Mouse (Mus musculus): ENCODE measurements around the gene Trmu. TPM values are rescaled to one million over a fixed set of nuclear protein-coding genes. Genes with fewer than 3 reads are reported as not detected.

Trmu gene
- polyA plus RNA-seq (2015; fragmentation: Nextera tagmentation; extraction: Ambion mirVana) = 20.4 and 22.3 TPM in 2 replicates

GRCm38 (mm10) chr15:85878848-85879497 is at the start of gene Trmu:
Gene Trmu (plus strand): TSS chr15:85879312.

GRCm38 (mm10) chr15:85831954-85832590 is 47.0 kb upstream of the Trmu start, which contains the start of gene Ttc38:
Gene Ttc38 (plus strand): TSS chr15:85832306.

GRCm38 (mm10) chr15:85859490-85860031 is 19.6 kb upstream of the Trmu start, which contains the start of gene Gtse1:
Gene Gtse1 (plus strand): TSS chr15:85859745.

Other genes with a start within 250 kb of the Trmu start
- 4.0 and 4.1 TPM in 2 replicates for gene Ppara, start 144.3 kb upstream of the Trmu start, polyA plus RNA-seq (2015; fragmentation: Nextera tagmentation; extraction: Ambion mirVana)
- 33.1 and 42.3 TPM in 2 replicates for gene Cdpf1, start 67.6 kb upstream of the Trmu start, polyA plus RNA-seq (2015; fragmentation: Nextera tagmentation; extraction: Ambion mirVana)
- gene Pkdrej, start 57.6 kb upstream of the Trmu start, polyA plus RNA-seq (2015; fragmentation: Nextera tagmentation; extraction: Ambion mirVana) = 0.10 and 0.15 TPM in 2 replicates
- 8.6 and 9.4 TPM in 2 replicates for gene Ttc38, start 47.0 kb upstream of the Trmu start, polyA plus RNA-seq (2015; fragmentation: Nextera tagmentation; extraction: Ambion mirVana)
- gene Gtse1, start 19.6 kb upstream of the Trmu start, polyA plus RNA-seq (2015; fragmentation: Nextera tagmentation; extraction: Ambion mirVana) = 8.4 and 9.8 TPM in 2 replicates
- 0.23 and 0.25 TPM in 2 replicates for gene Celsr1, start 154.5 kb downstream of the Trmu start, polyA plus RNA-seq (2015; fragmentation: Nextera tagmentation; extraction: Ambion mirVana)
- 5.8 and 6.5 TPM in 2 replicates for gene Gramd4, start 178.4 kb downstream of the Trmu start, polyA plus RNA-seq (2015; fragmentation: Nextera tagmentation; extraction: Ambion mirVana)

Data from urinary bladder, postnatal 0 days (tissue).